Mouse (Mus musculus): ENCODE data around the gene Anapc16.

DNA sequence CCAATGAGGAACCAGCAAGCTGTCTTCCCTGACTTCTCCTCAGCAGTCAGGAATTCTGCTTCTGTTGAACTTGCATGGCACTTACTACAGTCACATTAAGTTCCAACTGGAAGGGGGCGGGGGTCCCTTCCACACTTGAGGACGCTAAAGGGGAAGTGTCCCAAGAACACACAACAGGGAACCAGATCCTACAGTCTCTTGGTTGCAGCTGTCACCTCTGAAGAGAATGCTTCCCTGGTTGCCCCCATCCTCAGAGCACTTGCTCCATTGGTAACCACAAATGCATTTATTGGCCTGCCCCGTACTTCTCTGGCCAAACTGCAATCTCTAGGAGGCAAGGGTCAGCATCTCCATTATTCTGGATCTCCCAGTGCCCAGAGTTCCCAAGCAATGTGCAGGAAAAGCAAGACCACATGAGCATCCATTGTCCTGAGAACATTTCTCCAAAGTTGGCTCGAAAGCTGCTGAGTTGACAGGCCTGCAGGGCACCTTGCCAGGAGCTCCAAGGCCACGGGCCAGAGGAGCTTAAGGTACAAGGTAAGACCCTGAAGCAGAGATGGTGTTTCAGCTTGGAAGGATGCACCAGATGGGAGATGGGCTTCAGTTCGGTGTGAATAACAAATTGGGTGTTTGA lies 35.5 kb downstream of the Anapc16 start:
- TF ChIP-seq POLR2A (IDR thresholded peaks at IDR 0.05; ENCODE audit: low read depth, low read length) (no peak), CTCF (IDR thresholded peaks at IDR 0.05; ENCODE audit: extremely low read depth, insufficient read depth, insufficient read length, insufficient replicate concordance) (no peak)
